Mouse (Mus musculus): ENCODE results near the gene Ric8a.

Gene Ric8a

DNA sequence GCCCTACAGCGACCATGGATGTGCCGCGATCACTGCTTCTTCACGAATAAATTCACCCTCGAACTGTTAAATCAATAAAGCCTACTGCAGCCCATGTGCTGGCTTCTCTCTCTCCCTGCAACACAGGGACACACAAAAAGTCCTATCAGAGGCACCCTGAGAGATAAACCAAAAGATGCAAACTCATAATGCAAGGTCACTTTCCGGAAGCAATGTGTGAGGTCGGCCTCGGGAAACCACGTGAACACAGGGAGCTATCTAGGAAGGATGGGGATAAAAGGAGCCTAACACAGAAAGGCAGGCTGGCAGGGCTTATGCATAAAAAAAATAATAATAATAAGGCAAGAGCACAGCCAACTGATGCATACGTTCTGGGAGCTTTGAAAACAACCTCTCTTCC lies 10.1 kb upstream of the Ric8a start:
- DNase-seq (ENCODE audit: low spot score) = no peak

DNA sequence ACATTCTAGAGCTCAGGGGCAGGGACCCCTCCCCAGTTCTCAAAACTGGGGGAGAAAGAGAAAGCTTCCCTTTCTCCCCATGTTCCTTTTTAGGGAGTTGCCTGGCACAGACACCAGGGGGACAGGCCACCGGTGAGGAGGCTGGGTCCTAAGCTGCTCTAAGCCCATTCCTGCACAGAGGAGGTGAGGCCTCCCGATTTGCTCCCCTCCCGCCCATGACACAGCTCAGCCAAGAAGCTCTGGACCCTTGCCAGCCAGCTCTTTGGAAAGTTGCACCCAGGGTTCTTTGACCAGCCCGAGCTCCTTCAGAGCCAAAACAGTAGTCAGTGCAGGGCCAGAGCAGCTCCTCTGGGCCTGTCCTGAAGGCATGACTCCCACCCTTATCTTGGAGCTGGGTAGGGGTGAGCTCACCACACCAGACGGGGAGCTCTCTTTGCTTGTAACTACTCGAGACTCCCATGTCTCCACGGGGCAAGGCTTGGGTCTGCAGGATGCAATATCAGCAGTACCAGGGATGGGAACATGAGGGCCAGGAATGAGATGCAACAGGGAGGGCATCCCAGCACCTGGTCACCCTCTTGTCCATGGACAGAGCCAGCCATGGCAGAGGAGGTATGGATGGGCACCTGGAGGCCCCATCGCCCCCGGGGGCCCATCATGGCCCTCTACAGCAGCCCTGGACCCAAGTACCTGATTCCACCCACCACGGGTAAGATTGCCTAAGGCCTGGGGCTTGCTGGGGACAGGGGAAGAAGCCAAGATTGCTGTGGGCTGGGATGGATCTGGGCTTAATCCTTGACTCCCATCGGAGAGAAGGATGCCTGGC lies 8.8 kb upstream of the Ric8a start, which contains the start of gene Odf3:
Odf3 (plus strand) TSS at position 51 of the 826 bp plus-strand sequence.
- no peak for DNase-seq (ENCODE audit: low spot score)

DNA sequence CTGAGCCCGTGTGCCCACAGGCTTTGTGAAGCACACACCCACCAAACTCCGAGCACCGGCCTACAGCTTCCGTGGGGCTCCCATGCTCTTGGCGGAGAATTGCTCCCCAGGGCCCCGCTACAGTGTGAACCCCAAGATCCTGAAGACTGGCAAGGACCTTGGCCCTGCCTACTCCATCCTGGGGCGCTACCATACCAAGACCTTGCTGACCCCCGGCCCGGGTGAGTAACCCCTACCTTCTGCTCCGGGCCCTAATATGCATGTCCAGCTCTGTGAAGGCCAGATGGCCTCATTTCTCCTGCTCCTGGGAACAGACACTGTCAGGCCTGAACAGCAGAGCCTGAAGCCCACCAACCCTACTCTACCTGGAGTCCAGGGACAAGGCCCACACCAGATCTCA lies 8.2 kb upstream of the Ric8a start:
- no peak for DNase-seq (ENCODE audit: low spot score)

DNA sequence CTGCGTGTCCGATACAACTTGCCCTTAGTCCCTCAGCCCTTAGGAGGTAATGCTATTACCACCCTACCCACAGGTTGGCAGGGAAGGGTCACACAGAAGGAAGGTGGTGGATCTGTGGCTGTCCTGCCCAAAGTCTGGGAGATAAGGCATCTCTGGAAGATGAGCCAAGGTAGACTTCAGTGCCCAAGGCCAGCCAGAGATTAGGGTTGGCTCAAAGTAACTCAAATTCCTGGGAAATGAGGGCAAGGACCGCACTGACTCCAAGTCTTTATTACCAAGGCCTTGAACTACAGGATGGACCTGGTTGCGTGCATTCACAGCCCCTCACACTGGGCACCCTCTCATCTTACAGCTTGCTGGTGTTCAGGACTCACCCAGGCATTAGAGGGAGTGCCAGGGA lies 4.8 kb upstream of the Ric8a start:
- DNase-seq (ENCODE audit: low spot score) = no peak

DNA sequence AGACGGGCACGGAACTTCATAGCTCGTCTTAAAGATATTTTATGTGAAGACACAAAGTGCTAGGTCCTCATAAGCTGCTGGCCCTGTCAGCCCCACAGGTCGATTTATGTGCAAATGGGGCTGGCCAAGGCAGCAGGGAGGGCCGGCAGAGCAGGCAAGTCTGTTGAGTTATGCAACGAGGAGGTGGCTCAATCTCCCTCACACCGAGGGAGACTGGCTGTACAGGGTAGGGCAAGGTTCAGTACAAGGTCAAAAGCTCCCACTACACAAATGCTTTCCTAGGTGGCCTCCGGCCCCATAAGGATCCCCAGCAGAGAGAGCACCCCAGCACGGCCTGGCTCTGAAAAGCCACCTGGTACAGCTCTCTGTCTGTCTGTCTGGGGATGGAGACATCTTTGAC lies 3.4 kb upstream of the Ric8a start:
- DNase-seq (ENCODE audit: low spot score) = no peak

DNA sequence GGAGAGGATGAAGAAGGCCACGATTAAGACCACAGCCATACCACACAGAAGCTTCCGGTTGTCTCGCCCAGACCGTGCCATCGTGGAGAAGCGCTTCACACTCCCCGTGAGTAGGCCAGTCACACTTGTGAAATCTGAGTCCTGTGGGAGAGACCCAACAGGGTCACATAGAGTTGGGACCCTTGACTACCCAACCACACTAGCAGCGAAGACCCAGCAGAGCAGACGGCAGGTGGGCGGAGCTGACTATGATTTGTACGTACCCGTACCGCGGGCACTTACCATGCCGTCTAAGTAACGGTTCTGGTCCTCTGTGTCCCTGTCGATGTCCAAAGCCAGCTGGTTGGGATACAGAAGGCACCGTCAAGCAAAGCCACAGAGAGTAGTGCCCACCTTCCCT lies 2.3 kb upstream of the Ric8a start:
- DNase-seq (ENCODE audit: low spot score) = no peak

DNA sequence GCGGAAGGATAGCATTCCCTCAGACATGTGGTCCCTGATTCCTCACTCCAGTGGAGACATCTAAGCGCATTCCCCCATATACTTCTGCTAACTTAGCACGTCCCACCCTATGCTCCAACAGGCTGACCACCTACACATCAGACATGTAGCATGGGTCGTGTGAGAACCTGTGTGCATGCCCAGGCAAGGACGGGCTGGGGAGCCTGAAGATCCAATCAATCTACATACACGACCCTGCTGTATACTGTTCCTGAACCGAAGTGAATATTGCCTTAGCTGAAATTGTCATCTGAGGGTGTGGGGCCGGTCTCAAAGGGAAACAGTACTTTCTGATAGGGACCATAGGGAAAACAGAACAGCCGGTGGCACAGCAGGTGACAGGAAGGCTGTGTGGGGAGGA lies 1.6 kb upstream of the Ric8a start:
- no peak for DNase-seq (ENCODE audit: low spot score)

DNA sequence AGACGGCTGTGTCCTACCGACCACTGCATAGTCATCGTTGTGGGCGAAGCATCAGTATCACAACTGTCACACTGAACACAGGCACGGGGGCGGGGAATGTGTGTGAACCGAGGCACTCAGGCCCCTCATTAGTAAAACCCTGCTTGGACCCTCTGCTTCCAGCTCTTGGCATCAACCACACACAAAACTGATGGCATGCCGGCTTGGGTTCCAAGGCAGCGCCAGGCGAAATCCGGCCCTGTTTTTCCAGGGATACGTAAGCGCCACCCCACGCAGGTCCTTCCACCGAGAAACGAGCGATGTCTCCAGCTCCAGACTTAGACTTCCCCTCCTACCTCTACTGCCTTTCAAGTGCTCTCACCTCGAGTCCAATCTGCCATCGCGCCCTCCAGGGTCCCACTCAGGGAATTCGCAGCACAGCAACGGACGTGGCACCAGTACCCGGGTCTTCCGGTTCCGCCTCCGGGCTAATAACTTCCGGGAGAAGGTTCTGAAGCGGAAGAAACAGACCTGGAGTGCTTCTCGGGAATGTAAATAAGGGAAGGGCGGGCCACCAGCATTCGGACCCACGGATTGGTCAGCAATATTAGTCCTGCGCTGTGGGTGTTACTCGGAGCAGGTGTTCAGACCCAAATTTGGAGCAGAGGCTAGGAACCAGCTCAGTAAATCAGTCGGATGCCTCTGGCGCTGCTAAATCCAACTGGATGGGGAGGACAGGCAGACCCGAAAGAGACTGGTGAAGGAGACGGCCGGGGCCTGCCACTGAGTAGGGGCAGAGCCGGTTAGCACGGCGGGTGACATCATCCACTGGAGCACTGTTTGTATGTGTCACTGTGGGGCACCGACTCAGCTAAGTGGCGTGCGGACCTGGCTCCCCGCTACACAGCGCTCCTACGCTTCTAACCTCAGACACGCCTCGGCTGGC lies 635 bp upstream of the Ric8a start, which contains the start of gene Gm45785:
Gm45785 (minus strand) TSS at position 472 of the 925 bp plus-strand sequence.
- peak; percentile 75 for DNase-seq (ENCODE audit: low spot score)

DNA sequence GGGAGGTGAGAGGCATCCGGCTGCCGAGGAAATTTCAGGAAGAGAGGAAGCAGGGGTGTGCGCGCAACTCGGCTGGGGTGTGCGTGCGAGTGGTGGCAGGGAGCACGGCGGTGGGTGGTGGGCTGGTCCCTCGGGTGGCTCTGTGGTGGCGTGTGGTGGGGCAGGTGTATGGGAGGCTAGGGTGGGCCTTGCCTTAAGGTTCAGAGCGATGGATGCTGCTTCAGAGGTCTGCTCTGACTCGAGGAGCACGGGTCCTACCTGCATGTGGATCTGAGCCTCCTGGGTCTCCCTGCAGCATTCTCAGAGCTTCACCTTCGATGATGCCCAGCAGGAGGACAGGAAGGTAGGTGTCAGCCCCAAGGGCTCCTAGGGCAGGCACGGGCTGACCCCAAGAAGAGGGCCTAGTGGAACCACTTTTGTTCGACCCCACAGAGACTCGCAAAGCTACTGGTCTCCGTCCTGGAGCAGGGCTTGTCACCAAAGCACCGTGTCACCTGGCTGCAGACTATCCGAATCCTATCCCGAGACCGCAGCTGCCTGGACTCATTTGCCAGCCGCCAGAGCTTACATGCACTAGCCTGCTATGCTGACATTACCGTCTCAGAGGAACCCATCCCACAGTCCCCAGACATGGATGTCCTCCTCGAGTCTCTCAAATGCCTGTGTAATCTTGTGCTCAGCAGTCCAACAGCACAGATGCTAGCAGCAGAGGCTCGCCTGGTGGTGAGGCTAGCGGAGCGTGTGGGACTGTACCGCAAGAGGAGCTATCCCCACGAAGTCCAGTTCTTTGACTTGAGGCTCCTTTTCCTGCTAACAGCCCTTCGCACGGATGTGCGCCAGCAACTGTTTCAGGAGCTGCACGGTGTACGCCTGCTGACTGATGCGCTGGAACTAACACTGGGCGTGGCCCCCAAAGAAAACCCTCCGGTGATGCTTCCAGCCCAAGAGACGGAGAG lies 1.1 kb downstream of the Ric8a start, which contains the start of gene Bet1l:
Bet1l (minus strand) TSS at position 28 of the 956 bp plus-strand sequence.
- no peak for DNase-seq (ENCODE audit: low spot score)

DNA sequence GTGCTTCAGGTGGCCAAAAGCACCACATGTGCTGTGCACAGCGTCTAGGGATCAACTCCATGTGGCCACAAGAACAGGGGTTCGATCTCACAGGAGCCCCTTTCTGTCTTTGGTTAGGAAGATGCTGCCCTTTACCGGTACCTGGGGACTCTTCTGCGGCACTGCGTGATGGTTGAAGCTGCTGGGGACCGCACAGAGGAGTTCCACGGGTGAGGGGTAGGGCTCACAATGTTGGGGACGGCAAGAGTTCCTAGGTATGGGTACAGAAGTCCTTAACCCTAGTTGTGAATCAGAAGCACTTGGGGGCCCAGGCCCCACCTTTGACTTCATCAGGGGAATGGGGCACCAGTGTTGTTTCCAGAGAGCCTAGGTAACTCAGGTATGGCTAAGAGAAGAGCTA lies 2.0 kb downstream of the Ric8a start:
- no peak for DNase-seq (ENCODE audit: low spot score)

DNA sequence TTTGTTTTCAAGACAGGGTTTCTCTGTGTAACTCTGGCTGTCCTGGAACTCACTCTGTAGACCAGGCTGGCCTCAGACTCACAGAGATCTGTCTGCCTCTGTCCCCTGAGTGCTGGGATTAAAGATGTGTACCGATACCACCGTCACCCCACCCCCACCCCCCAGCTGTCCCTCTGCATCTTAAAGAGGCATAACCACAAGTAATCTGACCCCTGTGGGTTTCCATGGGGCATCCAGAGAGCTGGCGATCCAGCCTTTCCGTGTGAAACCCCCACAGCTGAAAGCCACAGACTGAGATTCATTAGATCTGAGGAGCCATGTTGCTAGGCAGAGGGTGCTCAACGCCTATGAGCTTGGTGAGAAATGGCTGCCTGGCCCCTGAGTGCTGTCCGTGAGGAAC lies 3.2 kb downstream of the Ric8a start:
- DNase-seq (ENCODE audit: low spot score) = no peak

DNA sequence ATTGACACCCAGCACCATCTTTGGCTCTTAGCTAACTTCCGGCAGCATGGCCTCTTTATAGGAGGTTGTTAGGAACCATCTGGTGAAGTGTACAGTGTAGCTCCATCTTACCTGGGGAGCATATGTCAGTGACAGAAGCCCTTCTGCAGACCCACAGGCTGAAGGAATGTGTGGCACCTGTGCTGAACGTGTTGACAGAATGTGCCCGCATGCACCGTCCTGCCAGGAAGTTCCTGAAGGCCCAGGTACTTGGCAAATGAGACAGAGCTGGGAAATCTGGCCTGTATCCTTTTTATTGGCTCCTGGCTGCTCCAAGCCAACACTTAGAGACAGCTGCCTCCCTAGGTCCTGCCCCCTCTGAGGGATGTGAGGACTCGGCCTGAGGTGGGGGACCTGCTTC lies 4.0 kb downstream of the Ric8a start:
- no peak for DNase-seq (ENCODE audit: low spot score)

DNA sequence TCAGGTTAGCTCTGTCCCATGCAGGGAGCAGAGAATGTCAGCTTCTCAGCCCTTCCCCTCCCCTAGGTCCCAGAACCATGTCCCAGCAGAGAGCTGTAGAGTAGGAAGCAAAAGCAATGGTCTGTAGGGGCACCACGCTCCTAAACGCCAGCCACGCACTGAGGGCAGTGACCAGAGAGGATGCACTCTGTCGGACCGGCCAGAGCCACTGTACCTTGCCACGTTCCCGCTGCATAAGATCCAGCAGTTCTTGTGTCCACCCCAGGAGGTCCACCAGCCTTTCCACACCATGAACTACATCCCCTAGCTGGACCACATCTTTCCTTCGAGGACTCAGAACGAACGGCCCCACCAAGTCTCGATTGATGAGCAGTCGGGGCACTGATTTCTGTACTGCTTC lies 8.0 kb downstream of the Ric8a start:
- DNase-seq (ENCODE audit: low spot score) = no peak

DNA sequence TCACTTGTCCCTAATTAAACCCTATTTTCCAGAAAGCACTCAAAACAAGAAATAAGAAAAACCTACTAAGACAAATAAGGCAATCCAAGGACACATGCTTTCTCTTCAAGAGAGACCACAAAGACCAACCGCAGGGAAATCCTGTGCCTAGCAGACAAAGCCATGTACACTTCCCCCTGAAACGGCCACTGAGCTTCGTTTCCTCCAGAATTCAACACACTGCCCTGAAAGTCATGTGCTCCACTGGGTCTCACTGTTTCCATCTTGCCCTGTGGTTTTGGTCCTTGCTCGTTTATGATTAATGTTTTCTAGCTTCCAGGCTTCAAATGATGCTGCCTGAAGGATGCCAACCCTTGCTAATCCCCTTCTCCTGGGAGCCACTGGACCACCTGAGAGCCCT lies 17.5 kb downstream of the Ric8a start:
- DNase-seq (ENCODE audit: low spot score) = no peak

DNA sequence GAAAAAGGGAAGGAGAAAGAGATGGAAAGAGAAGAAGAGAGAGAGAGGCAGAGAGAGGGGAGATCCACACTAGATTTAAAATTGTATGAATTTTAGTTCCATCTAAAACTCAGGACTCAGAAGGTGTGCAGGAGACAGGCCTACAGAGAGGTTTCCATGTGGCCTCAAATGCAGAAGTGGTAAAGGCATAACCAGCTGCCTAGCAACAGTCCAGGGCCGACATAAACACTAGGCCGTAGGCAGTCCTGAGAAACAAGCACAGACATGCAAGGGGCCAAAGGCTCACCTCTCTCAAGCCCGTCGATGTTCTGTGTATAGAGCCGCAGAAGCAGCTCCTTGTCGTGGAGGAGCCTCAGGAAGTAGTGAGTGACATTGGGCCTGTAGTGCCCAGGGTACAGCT lies 20.6 kb downstream of the Ric8a start:
- DNase-seq (ENCODE audit: low spot score) = no peak

DNA sequence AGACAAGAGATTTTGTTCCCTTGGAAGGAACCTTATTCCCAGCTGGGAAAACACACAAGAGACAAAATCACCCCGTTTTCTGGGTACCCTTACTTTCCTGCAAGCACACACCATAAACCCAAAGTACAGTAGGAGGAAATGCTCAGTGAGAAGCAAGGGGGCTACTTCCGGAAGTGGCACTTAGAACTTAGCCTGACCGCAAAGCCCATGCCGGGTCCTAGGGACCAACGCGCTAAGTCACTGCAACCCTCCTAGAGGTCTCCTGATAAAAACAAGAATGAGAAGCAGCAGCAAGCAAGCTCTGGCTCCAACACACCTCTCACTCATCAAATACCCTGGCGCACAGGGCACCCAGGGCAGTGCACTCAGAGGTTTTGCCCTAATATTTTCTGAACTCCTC lies 22.6 kb downstream of the Ric8a start:
- DNase-seq (ENCODE audit: low spot score) = no peak

DNA sequence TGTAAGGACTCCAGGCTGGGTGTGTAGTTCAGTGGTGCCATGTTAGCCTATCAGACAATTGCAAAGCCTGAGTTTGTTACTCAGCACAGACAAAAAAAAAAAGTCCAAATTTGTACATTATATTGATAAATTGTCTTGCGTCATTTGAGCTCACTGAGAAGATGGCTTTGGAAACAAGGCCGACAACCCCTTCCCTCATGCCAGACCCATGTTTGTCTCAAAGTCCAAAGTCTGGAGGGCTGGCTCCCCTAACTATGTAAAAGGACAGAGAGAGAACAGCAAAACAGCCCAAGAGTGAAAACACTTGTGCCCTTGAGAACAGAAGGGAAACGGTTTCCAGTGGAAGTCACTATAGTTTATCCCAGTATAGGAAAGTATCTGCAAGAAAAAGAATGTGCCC lies 23.7 kb downstream of the Ric8a start:
- DNase-seq (ENCODE audit: low spot score) = no peak

DNA sequence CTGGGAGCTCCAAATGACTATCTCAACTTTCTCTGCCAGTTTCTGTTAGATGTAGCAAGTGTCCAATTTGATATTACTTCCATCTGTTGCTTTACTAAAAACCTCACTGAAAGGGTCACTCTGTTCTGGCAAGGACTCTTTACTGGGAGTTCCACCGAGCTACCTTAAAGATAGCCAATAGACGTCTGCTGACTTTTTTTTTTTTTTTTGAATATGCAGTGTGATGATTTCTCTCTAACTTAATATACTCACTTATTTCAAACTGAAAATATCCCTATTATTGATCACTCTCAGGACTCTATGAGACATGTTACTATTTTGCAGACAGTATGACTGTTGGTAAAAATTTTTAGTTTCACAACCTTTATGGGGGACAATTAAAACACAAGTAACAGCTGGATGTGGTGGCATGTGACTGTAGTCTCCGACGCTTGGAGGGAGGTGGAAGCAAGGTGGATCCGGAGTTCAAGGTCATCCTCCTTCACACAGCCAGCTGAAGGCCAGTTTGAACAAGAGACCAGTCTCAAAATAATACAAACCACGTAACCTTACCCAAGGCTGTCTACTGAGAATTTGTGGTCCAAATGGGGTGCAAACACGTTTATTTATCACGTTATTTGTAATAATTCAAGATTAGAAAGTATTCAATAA lies 24.2 kb downstream of the Ric8a start:
- no peak for DNase-seq (ENCODE audit: low spot score)

DNA sequence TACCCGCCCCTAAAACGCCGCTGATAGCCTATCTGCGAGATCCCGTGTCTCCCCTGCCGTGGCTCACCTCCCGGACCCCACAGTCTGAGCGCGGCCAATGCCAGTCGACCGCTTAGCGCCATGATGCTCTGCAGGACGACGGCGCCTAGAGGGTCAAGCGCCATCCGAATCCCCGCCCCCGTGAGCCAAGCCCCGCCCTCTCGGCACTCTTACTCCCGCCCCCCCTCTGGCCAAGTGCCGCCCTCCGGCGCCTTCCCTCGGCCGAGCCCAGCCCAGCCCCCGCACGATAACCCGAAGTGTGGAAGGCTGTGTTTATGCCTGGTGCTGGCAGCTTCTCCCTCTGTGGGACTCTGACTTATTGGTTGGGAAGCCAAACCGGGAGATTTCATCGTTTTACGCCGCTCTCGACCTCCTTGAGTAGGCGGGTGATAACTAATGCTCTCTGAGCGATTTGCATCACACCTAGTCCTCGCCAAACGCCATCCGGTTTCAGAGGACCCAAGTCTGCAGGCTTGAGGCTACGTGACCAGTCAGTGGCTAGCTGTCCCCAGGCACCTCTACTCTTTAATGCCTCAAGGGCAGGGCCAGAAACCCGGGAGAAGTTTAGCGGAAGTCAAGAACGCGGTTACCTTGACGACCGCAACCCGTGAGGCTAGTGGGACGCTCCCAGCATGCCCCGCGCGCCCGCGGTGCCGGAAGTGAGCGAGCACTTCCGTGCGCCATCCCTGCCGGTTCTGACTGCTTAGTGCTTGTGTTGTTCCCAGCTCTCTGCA lies 25.1 kb downstream of the Ric8a start, which contains the start of the genes Psmd13 and Sirt3:
Psmd13 (plus strand) TSS at position 273 of the 773 bp plus-strand sequence.
Sirt3 (minus strand) TSS at position 614 of the 773 bp plus-strand sequence.
- peak; percentile 84 for DNase-seq (ENCODE audit: low spot score)

DNA sequence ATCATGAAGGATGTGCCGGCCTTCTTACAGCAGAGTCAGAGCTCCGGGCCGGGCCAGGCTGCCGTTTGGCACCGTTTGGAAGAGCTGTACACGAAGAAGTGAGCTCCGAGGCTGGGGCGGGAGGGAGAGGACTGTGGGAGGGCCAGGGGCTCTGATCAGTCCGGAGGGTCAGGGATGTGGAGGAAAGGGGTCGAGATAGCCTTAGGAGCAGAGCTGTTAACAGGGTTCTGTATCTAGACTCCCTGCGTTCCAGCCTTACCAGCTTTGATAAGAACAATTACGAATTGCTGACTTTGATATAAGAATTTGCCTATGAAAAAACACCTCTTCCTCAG lies 25.7 kb downstream of the Ric8a start:
- no peak for DNase-seq (ENCODE audit: low spot score)
